Mouse (Mus musculus): ENCODE data around the gene Snap25. TPM values are rescaled to one million over a fixed set of nuclear protein-coding genes. Genes with fewer than 3 reads are reported as not detected.

Snap25 gene
- polyA plus RNA-seq, 1 experiment = not detected

DNA sequence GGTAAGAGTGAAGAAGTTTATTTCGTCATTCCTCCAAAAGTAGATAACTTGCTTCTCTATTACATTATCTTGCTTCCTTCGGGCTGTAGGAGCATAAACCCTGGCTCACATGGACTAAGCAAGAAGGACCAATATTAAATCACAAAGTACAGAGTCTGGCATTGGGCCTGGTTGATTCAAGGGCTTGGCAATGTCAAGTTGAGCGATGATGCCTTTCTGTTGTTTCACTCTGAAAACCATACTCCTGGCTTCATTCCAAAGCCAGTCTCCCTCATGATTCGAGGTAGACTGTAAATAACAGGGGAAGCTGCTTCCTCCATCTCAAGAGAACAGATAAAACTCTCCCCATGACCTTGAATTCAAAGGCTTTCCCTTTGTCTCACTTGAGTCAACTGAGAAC is 23.8 kb upstream of the Snap25 start:
- TF ChIP-seq CTCF (IDR thresholded peaks at IDR 0.05; ENCODE audit: control insufficient read depth, insufficient read depth, insufficient replicate concordance, low read depth, low read length) (no peak), POLR2A (IDR thresholded peaks at IDR 0.05; ENCODE audit: control insufficient read depth, low read depth, low read length) (no peak)
- Histone ChIP-seq H3K4me1 (ENCODE audit: control insufficient read depth, insufficient read depth, low read length) (no peaks in the 10 kb centered on the region), H3K27ac (ENCODE audit: control insufficient read depth, insufficient read depth, low read depth, low read length) (no peak overlapping the region), H3K4me3 (ENCODE audit: control insufficient read depth, low read depth, low read length) (no peak overlapping the region), H3K27me3 (ENCODE audit: control insufficient read depth, insufficient read depth, low read length) (no peaks in the 10 kb centered on the region), H3K36me3 (ENCODE audit: control insufficient read depth, insufficient read depth, low read length) (no peaks in the 10 kb centered on the region)

- H3K27ac ChIP-seq (ENCODE audit: control insufficient read depth, insufficient read depth, low read depth, low read length) = no peak overlapping the region
- H3K36me3 ChIP-seq (ENCODE audit: control insufficient read depth, insufficient read depth, low read length) = no peaks in the 10 kb centered on the region
- no peaks in the 10 kb centered on the region for H3K4me1 ChIP-seq (ENCODE audit: control insufficient read depth, insufficient read depth, low read length)
- TF ChIP-seq CTCF (IDR thresholded peaks at IDR 0.05; ENCODE audit: control insufficient read depth, insufficient read depth, insufficient replicate concordance, low read depth, low read length) (no peak), POLR2A (IDR thresholded peaks at IDR 0.05; ENCODE audit: control insufficient read depth, low read depth, low read length) (no peak)
- no peak overlapping the region for H3K4me3 ChIP-seq (ENCODE audit: control insufficient read depth, low read depth, low read length)
- H3K27me3 ChIP-seq (ENCODE audit: control insufficient read depth, insufficient read depth, low read length) = no peaks in the 10 kb centered on the region
Observed at GRCm38 (mm10) chr2:136691681-136692080, 21.6 kb upstream of the Snap25 start.

DNA sequence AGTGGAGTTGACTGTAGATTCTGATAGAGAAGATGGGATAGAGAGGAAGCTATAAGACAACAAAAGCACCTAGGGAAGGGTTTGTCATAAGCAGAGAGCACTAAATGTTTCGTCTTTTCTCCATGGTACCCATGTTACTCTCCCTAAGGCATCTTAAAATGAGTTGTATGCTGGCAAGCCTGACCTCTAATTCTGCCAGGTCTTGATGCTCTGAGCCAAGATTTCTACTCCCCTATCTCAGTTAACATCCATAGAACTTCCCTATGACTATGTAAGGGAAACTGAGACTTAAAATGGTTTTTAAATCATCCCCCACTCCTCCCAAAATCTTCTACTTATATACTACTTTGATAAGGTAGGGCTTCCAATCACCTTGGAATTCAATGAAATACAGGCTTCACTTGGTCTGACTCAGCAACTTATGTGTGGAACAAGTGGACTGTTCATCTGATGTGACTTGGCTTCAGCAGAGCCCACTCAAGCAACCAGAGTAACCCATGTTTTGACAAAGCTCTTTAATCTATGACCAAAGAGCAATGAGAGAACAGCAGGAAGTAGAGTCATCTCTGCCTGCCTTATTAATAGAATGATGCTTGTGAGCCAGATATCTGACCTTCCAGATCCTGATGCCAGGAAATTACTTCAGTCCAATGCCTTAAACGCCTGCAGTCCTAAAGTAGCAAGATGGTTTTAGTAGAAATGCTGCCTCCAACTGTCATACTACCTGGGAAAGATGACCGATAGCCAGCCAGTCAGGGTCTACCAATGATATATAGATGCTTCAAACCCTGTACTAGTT is 13.6 kb upstream of the Snap25 start:
- no peaks in the 10 kb centered on the region for H3K27me3 ChIP-seq (ENCODE audit: control insufficient read depth, insufficient read depth, low read length)
- no peak overlapping the region for H3K27ac ChIP-seq (ENCODE audit: control insufficient read depth, insufficient read depth, low read depth, low read length)
- TF ChIP-seq POLR2A (IDR thresholded peaks at IDR 0.05; ENCODE audit: control insufficient read depth, low read depth, low read length) (no peak), CTCF (IDR thresholded peaks at IDR 0.05; ENCODE audit: control insufficient read depth, insufficient read depth, insufficient replicate concordance, low read depth, low read length) (no peak)
- no peak overlapping the region for H3K4me3 ChIP-seq (ENCODE audit: control insufficient read depth, low read depth, low read length)
- H3K36me3 ChIP-seq (ENCODE audit: control insufficient read depth, insufficient read depth, low read length) = no peaks in the 10 kb centered on the region
- no peaks in the 10 kb centered on the region for H3K4me1 ChIP-seq (ENCODE audit: control insufficient read depth, insufficient read depth, low read length)

DNA sequence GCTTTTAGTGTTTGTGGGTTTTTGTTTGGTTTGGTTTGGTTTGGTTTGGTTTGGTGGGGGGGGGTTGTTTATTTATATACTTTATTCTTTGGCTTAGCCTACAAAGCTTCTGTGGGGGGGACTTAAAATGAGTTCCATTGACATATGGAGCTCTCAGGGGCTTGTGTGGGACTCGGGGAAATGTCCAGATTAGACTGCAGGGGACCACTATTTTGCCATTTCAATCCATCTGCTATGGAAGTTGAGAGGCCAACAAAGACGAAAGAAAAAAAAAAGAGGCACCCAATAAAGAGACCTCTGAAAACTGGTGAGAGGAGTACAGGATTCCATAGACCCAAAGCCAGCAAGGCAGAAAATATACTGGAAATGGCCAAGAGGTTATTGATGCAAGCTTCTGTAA is 9.9 kb upstream of the Snap25 start:
- no peak for TF ChIP-seq POLR2A (IDR thresholded peaks at IDR 0.05; ENCODE audit: control insufficient read depth, low read depth, low read length)
- TF ChIP-seq CTCF (IDR thresholded peaks at IDR 0.05; ENCODE audit: control insufficient read depth, insufficient read depth, insufficient replicate concordance, low read depth, low read length) = no peak
- H3K4me3 ChIP-seq (ENCODE audit: control insufficient read depth, low read depth, low read length) = no peak overlapping the region
- H3K27ac ChIP-seq (ENCODE audit: control insufficient read depth, insufficient read depth, low read depth, low read length) = no peak overlapping the region
- no peaks in the 10 kb centered on the region for H3K4me1 ChIP-seq (ENCODE audit: control insufficient read depth, insufficient read depth, low read length)
- H3K27me3 ChIP-seq (ENCODE audit: control insufficient read depth, insufficient read depth, low read length) = no peaks in the 10 kb centered on the region
- H3K36me3 ChIP-seq (ENCODE audit: control insufficient read depth, insufficient read depth, low read length) = no peaks in the 10 kb centered on the region

DNA sequence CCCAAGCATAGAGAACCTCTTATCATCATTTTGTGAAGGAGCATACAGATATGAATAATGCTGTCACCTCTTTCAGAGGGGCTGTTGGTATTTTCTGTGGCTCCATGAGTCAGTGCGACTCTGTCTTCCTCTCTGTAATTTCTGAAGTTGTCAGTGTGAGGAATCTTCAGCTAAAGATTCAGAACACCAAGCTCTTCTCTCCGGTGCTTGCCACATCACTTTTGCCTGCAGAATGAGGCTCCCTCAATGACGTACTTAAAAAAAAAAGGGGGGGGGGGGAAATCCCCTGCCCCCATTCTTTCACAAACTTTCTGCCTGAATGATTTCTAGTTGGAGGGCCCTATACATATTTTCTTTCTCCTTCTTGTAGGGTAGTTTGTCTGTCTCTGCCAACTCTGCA is 2.1 kb upstream of the Snap25 start:
- TF ChIP-seq CTCF (IDR thresholded peaks at IDR 0.05; ENCODE audit: control insufficient read depth, insufficient read depth, insufficient replicate concordance, low read depth, low read length) (no peak), POLR2A (IDR thresholded peaks at IDR 0.05; ENCODE audit: control insufficient read depth, low read depth, low read length) (no peak)
- peaks cover 11% of the 10 kb centered on the region for H3K4me1 ChIP-seq (ENCODE audit: control insufficient read depth, insufficient read depth, low read length)
- H3K4me3 ChIP-seq (ENCODE audit: control insufficient read depth, low read depth, low read length) = no peak overlapping the region
- no peaks in the 10 kb centered on the region for H3K27me3 ChIP-seq (ENCODE audit: control insufficient read depth, insufficient read depth, low read length)
- H3K27ac ChIP-seq (ENCODE audit: control insufficient read depth, insufficient read depth, low read depth, low read length) = no peak overlapping the region
- H3K36me3 ChIP-seq (ENCODE audit: control insufficient read depth, insufficient read depth, low read length) = no peaks in the 10 kb centered on the region

DNA sequence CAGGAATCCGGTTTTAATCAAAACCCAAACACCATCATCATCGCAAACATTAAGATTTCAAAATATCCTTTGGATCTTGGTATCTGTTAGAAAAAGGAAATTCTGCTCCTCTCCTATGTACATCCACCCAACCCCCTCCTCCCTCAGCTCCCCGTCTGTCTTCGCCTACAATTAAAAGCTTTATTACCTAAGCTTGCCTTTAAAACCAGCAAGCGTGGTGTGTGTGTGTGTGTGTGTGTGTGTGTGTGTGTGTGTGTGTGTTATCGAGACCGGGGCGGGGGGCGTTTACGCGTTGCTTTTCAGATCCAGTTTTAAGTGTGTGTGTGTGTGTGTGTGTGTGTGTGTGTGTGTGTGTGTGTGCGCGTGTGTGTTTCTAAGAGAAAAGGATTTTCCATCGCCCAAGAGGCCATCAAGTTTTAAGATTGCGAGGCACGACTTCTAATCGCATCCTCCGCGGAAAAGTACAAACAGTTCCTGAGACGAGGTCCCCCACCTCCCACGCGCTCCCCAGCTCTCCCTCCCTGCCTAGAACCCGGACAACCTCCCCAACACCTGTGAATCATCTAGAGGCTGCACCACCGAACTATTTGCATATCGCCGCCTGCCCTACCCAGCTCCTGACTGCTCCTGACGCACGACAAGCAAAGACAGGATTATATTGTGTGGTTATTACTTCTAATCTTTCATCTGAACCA is 1.4 kb upstream of the Snap25 start:
- Histone ChIP-seq H3K4me3 (ENCODE audit: control insufficient read depth, low read depth, low read length) (no peak overlapping the region), H3K4me1 (ENCODE audit: control insufficient read depth, insufficient read depth, low read length) (peaks cover 11% of the 10 kb centered on the region), H3K36me3 (ENCODE audit: control insufficient read depth, insufficient read depth, low read length) (no peaks in the 10 kb centered on the region), H3K27me3 (ENCODE audit: control insufficient read depth, insufficient read depth, low read length) (no peaks in the 10 kb centered on the region), H3K27ac (ENCODE audit: control insufficient read depth, insufficient read depth, low read depth, low read length) (no peak overlapping the region)
- TF ChIP-seq CTCF (IDR thresholded peaks at IDR 0.05; ENCODE audit: control insufficient read depth, insufficient read depth, insufficient replicate concordance, low read depth, low read length) (no peak), POLR2A (IDR thresholded peaks at IDR 0.05; ENCODE audit: control insufficient read depth, low read depth, low read length) (no peak)

GRCm38 (mm10) chr2:136712441-136713015 is 725 bp upstream of the Snap25 start:
- TF ChIP-seq POLR2A (IDR thresholded peaks at IDR 0.05; ENCODE audit: control insufficient read depth, low read depth, low read length) (no peak), CTCF (IDR thresholded peaks at IDR 0.05; ENCODE audit: control insufficient read depth, insufficient read depth, insufficient replicate concordance, low read depth, low read length) (no peak)
- Histone ChIP-seq H3K4me3 (ENCODE audit: control insufficient read depth, low read depth, low read length) (no peak overlapping the region), H3K27ac (ENCODE audit: control insufficient read depth, insufficient read depth, low read depth, low read length) (no peak overlapping the region)

More at GRCm38 (mm10) chr2:136712441-136713015, 725 bp upstream of the Snap25 start:
- Histone ChIP-seq H3K36me3 (ENCODE audit: control insufficient read depth, insufficient read depth, low read length) (no peaks in the 10 kb centered on the region), H3K4me1 (ENCODE audit: control insufficient read depth, insufficient read depth, low read length) (peaks cover 11% of the 10 kb centered on the region), H3K27me3 (ENCODE audit: control insufficient read depth, insufficient read depth, low read length) (no peaks in the 10 kb centered on the region)

Measured in testis, adult 2 months (tissue).